Mouse (Mus musculus) heart, embryonic 13.5 days (tissue): ENCODE measurements around the gene Trpv5. TPM values are rescaled to one million over a fixed set of nuclear protein-coding genes. Genes with fewer than 3 reads are reported as not detected.

Experiments used
- ATAC-seq: fragments of 200-750 bp; cut with Nextera tagmentation; 2 replicates; pipeline ENCODE4 v1.8.0; 2017; ENCODE audit warnings: moderate TSS enrichment; ENCODE audit not compliant: insufficient number of reproducible peaks, low FRiP score, low TSS enrichment; ENCODE audit errors: extremely low read depth
- H3K27ac ChIP-seq: fragments of 300-500 bp; sonication (generic); replicated peaks from 2 replicates; pipeline ENCODE4 v1.5.1; 2015; ENCODE audit warnings: moderate library complexity, mild to moderate bottlenecking, inconsistent platforms
- H3K27me3 ChIP-seq: fragments of 300-500 bp; sonication (generic); replicated peaks from 2 replicates; pipeline ENCODE4 v1.6.1; 2015; ENCODE audit warnings: mild to moderate bottlenecking, inconsistent platforms
- H3K36me3 ChIP-seq: fragments of 300-500 bp; sonication (generic); 2 replicates; pipeline ENCODE4 v1.6.1; 2015; ENCODE audit warnings: mild to moderate bottlenecking, inconsistent platforms
- H3K4me1 ChIP-seq: fragments of 300-500 bp; sonication (generic); 2 replicates; pipeline ENCODE4 v1.6.1; 2015; ENCODE audit warnings: inconsistent platforms
- H3K4me2 ChIP-seq: fragments of 300-500 bp; sonication (generic); 2 replicates; pipeline ENCODE4 v1.6.1; 2015; ENCODE audit warnings: inconsistent platforms, mild to moderate bottlenecking, moderate library complexity
- H3K4me3 ChIP-seq: fragments of 300-500 bp; sonication (generic); 2 replicates; pipeline ENCODE4 v1.5.1; 2015; ENCODE audit warnings: moderate library complexity, mild to moderate bottlenecking, inconsistent platforms
- H3K9ac ChIP-seq: fragments of 300-500 bp; sonication (generic); 2 replicates; pipeline ENCODE4 v1.6.1; 2015; ENCODE audit warnings: inconsistent platforms, mild to moderate bottlenecking, moderate library complexity
- H3K9me3 ChIP-seq: fragments of 300-500 bp; sonication (generic); 2 replicates; pipeline ENCODE4 v1.6.1; 2016; ENCODE audit warnings: inconsistent platforms
- WGBS: fragments of 180-500 bp; shearing (Covaris S2); methylation state at CpG from one replicate; pipeline ENCODE4 v1.1.7; 2015; ENCODE audit warnings: mixed read lengths; 5-methylcytosine and 5-hydroxymethylcytosine counted together
- polyA plus RNA-seq: library from polyadenylated mRNA; unstranded; fragments of >200 nt; fragmentation: Nextera tagmentation; extraction: Ambion mirVana; gene quantifications from 2 replicates; pipeline ENCODE4 v1.2.1, GENCODE M21; 2015

The Trpv5 gene
- polyA plus RNA-seq, 1 experiment from 2014 or later, result not detected

DNA sequence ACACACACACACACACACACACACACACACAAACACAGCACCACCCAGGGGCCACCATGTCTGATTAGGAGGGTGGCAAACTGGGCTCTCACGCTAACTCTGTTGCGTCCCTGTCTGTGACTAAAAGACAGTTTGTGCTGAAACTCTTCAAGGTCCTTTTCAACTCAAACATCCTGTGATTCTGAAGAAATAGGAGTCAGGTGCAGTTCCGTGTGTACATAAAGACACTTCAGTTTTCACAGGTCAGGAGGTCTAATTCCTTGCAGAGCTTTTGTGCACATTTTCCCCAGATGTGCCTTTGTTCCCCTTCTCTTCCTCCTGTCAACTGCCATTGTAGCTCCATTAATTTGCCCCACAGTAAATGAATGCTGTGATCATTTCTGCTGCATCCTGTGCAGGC is 40.1 kb downstream of the Trpv5 start:
- no peak for ATAC-seq
- no peak overlapping the region for H3K9ac ChIP-seq
- H3K9me3 ChIP-seq, result no peaks in the 10 kb centered on the region
- no peaks in the 10 kb centered on the region for H3K36me3 ChIP-seq
- no peak overlapping the region for H3K4me2 ChIP-seq
- 77% methylated on average over 3 of the region's 3 CpGs for WGBS
- H3K27me3 ChIP-seq, result no peaks in the 10 kb centered on the region
- H3K4me3 ChIP-seq, result no peak overlapping the region
- no peaks in the 10 kb centered on the region for H3K4me1 ChIP-seq
- no peak overlapping the region for H3K27ac ChIP-seq

DNA sequence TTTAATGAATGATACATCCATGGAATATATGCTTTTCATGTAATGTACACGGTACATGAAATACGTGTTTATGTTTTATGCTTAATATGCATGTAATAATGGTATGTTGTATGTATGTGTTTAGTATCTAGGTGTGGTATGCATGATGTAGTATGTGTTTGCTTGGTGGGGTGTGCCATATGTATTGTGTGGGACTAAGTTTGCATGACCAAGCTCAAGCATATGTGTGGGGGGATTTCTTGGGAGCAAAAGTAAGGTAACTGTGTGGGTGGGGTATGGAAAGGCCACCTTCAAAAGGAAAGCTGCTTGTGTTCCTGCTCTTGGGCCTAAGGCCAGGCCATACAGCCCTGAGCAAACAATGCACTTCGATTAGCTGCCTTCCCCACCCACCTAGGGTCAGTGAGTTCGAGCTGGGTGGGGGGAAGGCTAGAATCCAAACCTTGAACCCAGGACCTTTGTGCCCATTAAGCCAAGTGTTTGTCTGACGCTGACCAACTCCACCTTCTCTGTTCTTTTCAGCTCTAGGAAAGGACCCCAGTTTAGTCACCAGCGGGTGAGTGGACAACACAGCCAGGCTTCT is 42.6 kb downstream of the Trpv5 start:
- 66% methylated on average over 6 of the region's 6 CpGs for WGBS
- ATAC-seq, result no peak
- H3K27ac ChIP-seq, result no peak overlapping the region

DNA sequence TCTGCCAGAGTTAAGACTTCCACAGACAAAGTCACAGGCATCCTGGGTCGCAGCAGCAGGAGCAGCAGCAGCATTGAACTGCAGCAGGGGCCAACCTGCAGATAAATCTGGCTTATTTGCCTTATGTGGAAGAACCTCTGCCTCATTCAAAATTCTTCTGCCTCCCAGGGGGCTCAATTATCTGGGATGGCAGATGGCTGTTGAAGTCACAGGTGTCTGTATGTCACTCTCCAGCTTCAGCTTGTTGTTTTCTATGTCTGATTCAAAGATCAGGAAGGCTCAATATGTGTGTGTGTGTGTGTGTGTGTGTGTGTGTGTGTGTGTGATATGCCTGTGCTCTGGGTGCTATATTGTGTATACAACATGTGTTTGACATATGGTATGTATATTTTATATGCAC is 43.2 kb downstream of the Trpv5 start:
- H3K4me2 ChIP-seq, result no peak overlapping the region
- no peak overlapping the region for H3K27ac ChIP-seq
- H3K4me1 ChIP-seq, result no peaks in the 10 kb centered on the region
- H3K9me3 ChIP-seq, result no peaks in the 10 kb centered on the region
- H3K27me3 ChIP-seq, result no peaks in the 10 kb centered on the region
- no peak for ATAC-seq
- H3K4me3 ChIP-seq, result no peak overlapping the region
- WGBS, result 24% methylated on average over 1 of the region's 1 CpGs
- no peaks in the 10 kb centered on the region for H3K36me3 ChIP-seq
- no peak overlapping the region for H3K9ac ChIP-seq

More for the DNA sequence above, 42.6 kb downstream of the Trpv5 start:
- Histone ChIP-seq H3K36me3 (no peaks in the 10 kb centered on the region), H3K4me3 (no peak overlapping the region), H3K27me3 (no peaks in the 10 kb centered on the region), H3K4me2 (no peak overlapping the region), H3K9ac (no peak overlapping the region), H3K4me1 (no peaks in the 10 kb centered on the region), H3K9me3 (no peaks in the 10 kb centered on the region)

GRCm38 (mm10) chr6:41636178-41636577 is 44.4 kb downstream of the Trpv5 start, which contains the start of gene Trpv6:
TSS of gene Trpv6 (minus strand) at chr6:41636405.
- no peaks in the 10 kb centered on the region for H3K36me3 ChIP-seq
- no peaks in the 10 kb centered on the region for H3K9me3 ChIP-seq
- ATAC-seq, result no peak
- no peak within 1 kb of the TSS for H3K9ac ChIP-seq
- no peaks in the 10 kb centered on the region for H3K27me3 ChIP-seq
- no peak within 1 kb of the TSS for H3K27ac ChIP-seq
- no peak within 1 kb of the TSS for H3K4me2 ChIP-seq
- no peak within 1 kb of the TSS for H3K4me3 ChIP-seq
- 10% methylated on average over 5 of the region's 5 CpGs for WGBS
- no peaks in the 10 kb centered on the region for H3K4me1 ChIP-seq

- 34% methylated on average over 1 of the region's 1 CpGs for WGBS
- ATAC-seq, result no peak
- Histone ChIP-seq H3K27me3 (no peaks in the 10 kb centered on the region), H3K4me1 (no peaks in the 10 kb centered on the region), H3K4me3 (no peak overlapping the region), H3K4me2 (no peak overlapping the region), H3K36me3 (no peaks in the 10 kb centered on the region), H3K27ac (no peak overlapping the region), H3K9ac (no peak overlapping the region), H3K9me3 (no peaks in the 10 kb centered on the region)
Measured at GRCm38 (mm10) chr6:41635211-41635610, 45.4 kb downstream of the Trpv5 start.

DNA sequence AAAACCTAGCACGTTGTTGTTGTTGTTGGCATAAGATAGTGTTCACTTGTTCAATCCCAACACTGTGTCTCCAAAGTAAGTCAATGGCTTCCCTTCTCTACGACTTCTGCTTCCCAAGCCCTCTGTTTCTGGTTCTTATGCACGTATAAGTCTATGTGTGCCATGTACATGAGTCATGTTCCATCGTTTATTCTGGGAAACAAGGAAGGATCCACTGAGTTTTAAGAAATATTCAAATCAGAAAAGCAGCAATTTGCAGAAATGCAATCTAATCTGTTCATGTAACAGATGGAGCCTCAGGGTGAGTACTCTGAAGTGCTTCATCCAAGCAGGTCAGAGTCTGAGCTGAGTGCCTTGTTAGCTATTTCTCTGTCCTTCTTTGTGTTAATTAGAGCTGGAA is 49.0 kb downstream of the Trpv5 start:
- no peaks in the 10 kb centered on the region for H3K4me1 ChIP-seq
- H3K4me3 ChIP-seq, result no peak overlapping the region
- H3K27ac ChIP-seq, result no peak overlapping the region
- no peak overlapping the region for H3K9ac ChIP-seq
- 66% methylated on average over 4 of the region's 4 CpGs for WGBS
- no peaks in the 10 kb centered on the region for H3K27me3 ChIP-seq
- H3K4me2 ChIP-seq, result no peak overlapping the region
- no peaks in the 10 kb centered on the region for H3K36me3 ChIP-seq
- H3K9me3 ChIP-seq, result no peaks in the 10 kb centered on the region
- no peak for ATAC-seq

DNA sequence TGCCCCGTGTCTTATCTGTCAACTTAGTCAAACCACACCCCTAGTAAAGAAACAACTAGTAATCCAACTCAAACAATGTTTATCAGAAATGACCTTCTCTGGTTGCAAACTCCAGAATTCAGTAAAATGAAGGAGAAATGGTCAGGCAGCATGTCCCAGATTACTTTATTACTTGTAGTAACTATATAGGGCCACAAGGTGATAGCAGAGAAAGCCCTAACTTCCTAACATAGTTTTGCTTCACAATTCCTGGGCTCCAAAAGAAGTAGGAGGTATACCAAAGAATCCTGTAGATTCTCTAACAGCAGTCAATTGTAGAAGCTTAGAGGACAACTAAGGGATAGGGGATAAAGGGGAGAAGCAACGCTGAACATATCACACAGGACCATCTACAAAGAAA is 49.8 kb downstream of the Trpv5 start:
- H3K4me2 ChIP-seq, result no peak overlapping the region
- H3K36me3 ChIP-seq, result no peaks in the 10 kb centered on the region
- H3K9me3 ChIP-seq, result no peaks in the 10 kb centered on the region
- H3K4me1 ChIP-seq, result no peaks in the 10 kb centered on the region
- H3K27ac ChIP-seq, result no peak overlapping the region
- WGBS, result 63% methylated on average over 2 of the region's 2 CpGs
- ATAC-seq, result no peak
- H3K4me3 ChIP-seq, result no peak overlapping the region
- no peak overlapping the region for H3K9ac ChIP-seq
- no peaks in the 10 kb centered on the region for H3K27me3 ChIP-seq

- Histone ChIP-seq H3K4me1 (0 out of 2 replicates have a peak, but pooled peaks cover 2% of the 10 kb centered on the region), H3K4me3 (no peak overlapping the region), H3K4me2 (no peak overlapping the region), H3K9me3 (no peaks in the 10 kb centered on the region), H3K36me3 (no peaks in the 10 kb centered on the region), H3K27ac (no peak overlapping the region), H3K27me3 (no peaks in the 10 kb centered on the region), H3K9ac (no peak overlapping the region)
- WGBS, result 44% methylated on average over 1 of the region's 1 CpGs
- no peak for ATAC-seq
Measured at GRCm38 (mm10) chr6:41628180-41628579, 52.4 kb downstream of the Trpv5 start.

- Histone ChIP-seq H3K4me2 (no peak overlapping the region), H3K4me3 (no peak overlapping the region), H3K9ac (no peak overlapping the region), H3K9me3 (no peaks in the 10 kb centered on the region), H3K27ac (no peak overlapping the region), H3K27me3 (no peaks in the 10 kb centered on the region), H3K36me3 (no peaks in the 10 kb centered on the region), H3K4me1 (0 out of 2 replicates have a peak, but pooled peaks cover 2% of the 10 kb centered on the region)
- 64% methylated on average over 9 of the region's 9 CpGs for WGBS
- no peak for ATAC-seq
Measured at GRCm38 (mm10) chr6:41622661-41623060, 57.9 kb downstream of the Trpv5 start.

- H3K9me3 ChIP-seq, result no peaks in the 10 kb centered on the region
- H3K9ac ChIP-seq, result no peak overlapping the region
- 81% methylated on average over 12 of the region's 12 CpGs for WGBS
- no peak overlapping the region for H3K4me3 ChIP-seq
- H3K4me2 ChIP-seq, result no peak overlapping the region
- no peaks in the 10 kb centered on the region for H3K36me3 ChIP-seq
- 0 out of 2 replicates have a peak, but pooled peaks cover 2% of the 10 kb centered on the region for H3K4me1 ChIP-seq
- no peak overlapping the region for H3K27ac ChIP-seq
- no peak for ATAC-seq
- no peaks in the 10 kb centered on the region for H3K27me3 ChIP-seq
Measured at GRCm38 (mm10) chr6:41621241-41621990, 59.2 kb downstream of the Trpv5 start.

GRCm38 (mm10) chr6:41620173-41620798 is 60.3 kb downstream of the Trpv5 start:
- Histone ChIP-seq H3K4me3 (no peak overlapping the region), H3K4me1 (0 out of 2 replicates have a peak, but pooled peaks cover 2% of the 10 kb centered on the region), H3K27ac (no peak overlapping the region), H3K36me3 (no peaks in the 10 kb centered on the region), H3K4me2 (no peak overlapping the region), H3K9ac (no peak overlapping the region), H3K27me3 (no peaks in the 10 kb centered on the region), H3K9me3 (no peaks in the 10 kb centered on the region)
- 75% methylated on average over 9 of the region's 9 CpGs for WGBS
- no peak for ATAC-seq
